Mouse (Mus musculus) hindbrain, embryonic 15.5 days (tissue): Measurements from ENCODE around the gene Cfap65. TPM values are rescaled to one million over a fixed set of nuclear protein-coding genes. Genes with fewer than 3 reads are reported as not detected.

Experiments used
- ATAC-seq: fragments of 200-750 bp; cut with Nextera tagmentation; 2 replicates; pipeline ENCODE4 v1.8.0; 2017; ENCODE audit warnings: low read depth, moderate number of reproducible peaks, moderate TSS enrichment; ENCODE audit not compliant: low FRiP score
- H3K27ac ChIP-seq: fragments of 300-500 bp; sonication (generic); replicated peaks from 2 replicates; pipeline ENCODE4 v1.5.1; 2015; ENCODE audit warnings: mild to moderate bottlenecking, inconsistent platforms
- H3K27me3 ChIP-seq: fragments of 300-500 bp; sonication (generic); 2 replicates; pipeline ENCODE4 v1.6.1; 2015; ENCODE audit warnings: control low read depth, inconsistent platforms
- H3K36me3 ChIP-seq: fragments of 300-500 bp; sonication (generic); 2 replicates; pipeline ENCODE4 v1.6.1; 2015; ENCODE audit warnings: control low read depth, inconsistent platforms
- H3K4me1 ChIP-seq: fragments of 300-500 bp; sonication (generic); replicated peaks from 2 replicates; pipeline ENCODE4 v1.6.1; 2015; ENCODE audit warnings: control low read depth, inconsistent platforms
- H3K4me2 ChIP-seq: fragments of 300-500 bp; sonication (generic); 2 replicates; pipeline ENCODE4 v1.6.1; 2015; ENCODE audit warnings: moderate library complexity, mild to moderate bottlenecking, inconsistent platforms
- H3K4me3 ChIP-seq: fragments of 300-500 bp; sonication (generic); 2 replicates; pipeline ENCODE4 v1.5.1; 2015; ENCODE audit warnings: mild to moderate bottlenecking, inconsistent platforms
- H3K9ac ChIP-seq: fragments of 300-500 bp; sonication (generic); 2 replicates; pipeline ENCODE4 v1.6.1; 2015; ENCODE audit warnings: inconsistent platforms
- H3K9me3 ChIP-seq: fragments of 300-500 bp; sonication (generic); 2 replicates; pipeline ENCODE4 v1.6.1; 2016; ENCODE audit warnings: control low read depth, inconsistent platforms
- WGBS: fragments of 180-500 bp; shearing (Covaris S2); methylation state at CpG from one replicate; pipeline ENCODE4 v1.1.7; 2015; 5-methylcytosine and 5-hydroxymethylcytosine counted together
- polyA plus RNA-seq: library from polyadenylated mRNA; unstranded; fragments of >200 nt; fragmentation: Nextera tagmentation; extraction: Ambion mirVana; gene quantifications from 2 replicates; pipeline ENCODE4 v1.2.1, GENCODE M21; 2015

The Cfap65 gene
- polyA plus RNA-seq, 1 experiment from 2014 or later, result 1.2 TPM

DNA sequence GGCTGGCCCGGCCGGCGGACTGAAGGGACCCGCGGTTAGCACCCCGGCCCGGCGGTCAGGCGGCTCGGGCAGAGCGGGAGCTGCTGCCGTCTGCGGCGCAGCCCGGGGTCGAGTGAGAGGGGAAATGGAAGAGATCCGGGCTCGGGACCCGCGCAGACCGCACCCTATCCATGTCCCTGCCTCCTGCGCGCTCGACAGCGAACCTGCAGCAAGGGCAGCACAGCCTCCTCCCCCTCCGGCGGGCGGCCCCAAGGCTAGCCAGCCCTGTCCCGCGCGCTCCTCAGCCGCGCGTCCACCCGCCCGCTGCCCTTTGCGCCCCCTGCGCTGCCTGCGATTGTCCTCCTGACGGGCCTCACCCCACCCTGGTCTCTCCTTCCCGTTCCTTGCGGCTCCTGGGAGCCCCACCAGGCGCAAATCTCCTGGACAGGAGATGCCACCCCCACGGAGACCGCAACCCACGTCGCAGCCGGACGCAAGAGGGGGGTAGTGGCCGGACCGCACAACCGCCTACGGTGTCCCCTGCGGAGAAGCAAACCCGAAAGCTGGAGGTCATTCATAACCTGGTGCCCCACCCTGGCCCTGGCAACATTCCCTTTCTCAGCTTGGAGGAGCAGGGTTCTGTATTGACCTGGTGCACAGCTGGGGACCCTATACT is 16.3 kb upstream of the Cfap65 start, which contains the start of gene Ihh:
Gene Ihh (minus strand): TSS at position 117 of the 655 bp plus-strand sequence.
- Histone ChIP-seq H3K27me3 (peaks cover 90% of the 10 kb centered on the region), H3K27ac (no peak within 1 kb of the TSS), H3K9me3 (no peaks in the 10 kb centered on the region), H3K36me3 (no peaks in the 10 kb centered on the region), H3K4me2 (peak within 1 kb of the TSS; percentile 68), H3K4me1 (peaks cover 44% of the 10 kb centered on the region), H3K4me3 (peak within 1 kb of the TSS; percentile 31), H3K9ac (peak within 1 kb of the TSS; percentile 21)
- under 1% methylated on average over 34 of the region's 55 CpGs for WGBS
- no peak for ATAC-seq

DNA sequence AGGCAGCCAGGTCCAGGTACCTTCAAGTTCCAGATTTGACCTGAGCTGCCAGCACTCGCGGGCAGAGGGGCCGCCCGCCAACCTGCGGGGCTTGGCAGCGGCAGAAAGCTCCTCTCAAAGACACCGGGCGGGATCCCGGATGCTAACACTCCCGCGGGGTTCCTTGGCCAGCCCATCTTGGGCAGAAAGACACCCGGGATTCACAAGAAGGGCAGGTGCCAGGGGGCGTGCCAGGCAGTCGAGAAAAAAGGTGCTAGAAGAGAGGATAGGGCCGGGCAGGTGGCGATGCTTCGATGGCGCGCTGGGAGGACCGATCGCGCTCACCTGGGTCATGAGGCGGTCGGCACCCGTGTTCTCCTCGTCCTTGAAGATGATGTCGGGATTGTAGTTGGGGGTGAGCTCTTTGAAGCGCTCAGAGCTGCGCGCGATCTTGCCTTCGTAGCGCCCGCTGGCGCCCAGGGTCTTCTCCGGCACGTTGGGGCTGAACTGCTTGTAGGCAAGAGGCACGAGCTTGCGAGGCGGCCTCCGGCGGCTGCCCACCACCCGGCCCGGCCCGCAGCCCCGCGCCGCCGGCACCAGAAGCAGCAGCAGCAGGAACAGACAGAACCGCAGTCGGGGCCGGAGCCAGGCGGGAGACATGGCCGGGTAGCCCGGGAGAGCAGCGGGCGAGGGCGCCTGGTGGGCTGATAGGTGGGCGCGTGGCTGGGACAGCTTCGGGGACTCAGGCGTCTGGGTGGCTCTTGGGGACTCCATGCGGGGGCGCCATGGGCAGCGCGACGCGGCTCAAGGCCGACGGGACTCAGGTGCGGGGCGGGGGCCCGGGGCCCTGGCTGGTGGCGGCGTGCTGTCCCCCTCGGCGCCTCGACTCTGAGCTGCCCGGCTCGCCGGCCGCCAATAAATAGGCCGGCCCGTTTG is 15.4 kb upstream of the Cfap65 start:
- no peaks in the 10 kb centered on the region for H3K36me3 ChIP-seq
- peak overlapping the region; percentile 21 for H3K9ac ChIP-seq
- H3K4me3 ChIP-seq, result peak overlapping the region; percentile 31
- peaks cover 44% of the 10 kb centered on the region for H3K4me1 ChIP-seq
- H3K27ac ChIP-seq, result no peak overlapping the region
- under 1% methylated on average over 78 of the region's 84 CpGs for WGBS
- no peak for ATAC-seq
- H3K9me3 ChIP-seq, result no peaks in the 10 kb centered on the region
- peaks cover 95% of the 10 kb centered on the region for H3K27me3 ChIP-seq
- H3K4me2 ChIP-seq, result peak overlapping the region; percentile 68

- ATAC-seq, result no peak
- H3K27ac ChIP-seq, result no peak overlapping the region
- peak overlapping the region; percentile 31 for H3K4me3 ChIP-seq
- 2% methylated on average over 16 of the region's 16 CpGs for WGBS
- no peaks in the 10 kb centered on the region for H3K9me3 ChIP-seq
- peak overlapping the region; percentile 68 for H3K4me2 ChIP-seq
- no peak overlapping the region for H3K9ac ChIP-seq
- H3K36me3 ChIP-seq, result no peaks in the 10 kb centered on the region
- H3K27me3 ChIP-seq, result peaks cover 96% of the 10 kb centered on the region
- H3K4me1 ChIP-seq, result peaks cover 44% of the 10 kb centered on the region
Measured at GRCm38 (mm10) chr1:74950066-74950465, 14.7 kb upstream of the Cfap65 start.

DNA sequence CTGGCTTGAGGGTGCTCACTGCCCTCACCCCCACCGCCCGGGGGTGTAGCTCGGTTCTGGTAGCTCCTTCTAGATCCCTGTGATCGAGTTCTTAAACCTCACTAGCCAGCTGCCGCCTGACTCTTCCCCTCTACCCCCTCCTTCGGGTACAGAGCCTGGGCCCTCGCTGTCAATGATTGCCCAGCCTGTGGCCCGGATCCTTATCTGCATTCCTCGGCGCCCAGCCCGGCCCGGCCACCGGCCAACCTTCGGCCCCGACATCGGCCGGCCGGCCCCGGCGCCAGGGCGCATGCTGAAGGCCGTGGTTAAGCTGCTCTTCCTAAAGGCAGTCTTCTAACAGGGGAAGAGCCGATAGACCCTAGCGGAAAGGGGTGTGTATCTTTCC is 14.3 kb upstream of the Cfap65 start:
- 5% methylated on average over 24 of the region's 24 CpGs for WGBS
- peak overlapping the region; percentile 68 for H3K4me2 ChIP-seq
- H3K4me1 ChIP-seq, result peaks cover 44% of the 10 kb centered on the region
- peak; percentile 16; the same call in 1 of the 2 replicates for ATAC-seq
- no peak overlapping the region for H3K27ac ChIP-seq
- peak overlapping the region; percentile 31; the same call in 1 of the 2 replicates for H3K4me3 ChIP-seq
- no peak overlapping the region for H3K9ac ChIP-seq
- no peaks in the 10 kb centered on the region for H3K36me3 ChIP-seq
- H3K27me3 ChIP-seq, result peaks cover 96% of the 10 kb centered on the region
- no peaks in the 10 kb centered on the region for H3K9me3 ChIP-seq

- WGBS, result 3% methylated on average over 20 of the region's 20 CpGs
Measured at GRCm38 (mm10) chr1:74948784-74949665, 13.6 kb upstream of the Cfap65 start.

GRCm38 (mm10) chr1:74947986-74948670 is 12.7 kb upstream of the Cfap65 start:
- Histone ChIP-seq H3K27ac (no peak overlapping the region), H3K4me2 (peak overlapping the region; percentile 54), H3K9ac (no peak overlapping the region), H3K4me3 (peak overlapping the region; percentile 27), H3K27me3 (peaks cover 93% of the 10 kb centered on the region), H3K36me3 (no peaks in the 10 kb centered on the region), H3K9me3 (no peaks in the 10 kb centered on the region), H3K4me1 (peaks cover 44% of the 10 kb centered on the region)
- ATAC-seq, result peak; percentile 7; the same call in 1 of the 2 replicates
- WGBS, result 3% methylated on average over 41 of the region's 41 CpGs

More at GRCm38 (mm10) chr1:74948784-74949665, 13.6 kb upstream of the Cfap65 start:
- peak; percentile 71; the same call in 1 of the 2 replicates for ATAC-seq
- H3K9ac ChIP-seq, result no peak overlapping the region
- peaks cover 44% of the 10 kb centered on the region for H3K4me1 ChIP-seq
- no peak overlapping the region for H3K27ac ChIP-seq
- 0 out of 2 replicates have a peak overlapping the region, but pooled peaks have one; percentile 9 for H3K4me3 ChIP-seq
- H3K4me2 ChIP-seq, result peak overlapping the region; percentile 68
- H3K27me3 ChIP-seq, result peaks cover 93% of the 10 kb centered on the region
- no peaks in the 10 kb centered on the region for H3K9me3 ChIP-seq
- H3K36me3 ChIP-seq, result no peaks in the 10 kb centered on the region

- H3K4me3 ChIP-seq, result no peak overlapping the region
- H3K9ac ChIP-seq, result no peak overlapping the region
- no peaks in the 10 kb centered on the region for H3K4me1 ChIP-seq
- H3K9me3 ChIP-seq, result no peaks in the 10 kb centered on the region
- WGBS, result 60% methylated on average over 12 of the region's 12 CpGs
- peaks cover 59% of the 10 kb centered on the region for H3K27me3 ChIP-seq
- no peak overlapping the region for H3K27ac ChIP-seq
- no peak for ATAC-seq
- H3K4me2 ChIP-seq, result no peak overlapping the region
- no peaks in the 10 kb centered on the region for H3K36me3 ChIP-seq
Measured at GRCm38 (mm10) chr1:74941651-74942360, 6.4 kb upstream of the Cfap65 start.

DNA sequence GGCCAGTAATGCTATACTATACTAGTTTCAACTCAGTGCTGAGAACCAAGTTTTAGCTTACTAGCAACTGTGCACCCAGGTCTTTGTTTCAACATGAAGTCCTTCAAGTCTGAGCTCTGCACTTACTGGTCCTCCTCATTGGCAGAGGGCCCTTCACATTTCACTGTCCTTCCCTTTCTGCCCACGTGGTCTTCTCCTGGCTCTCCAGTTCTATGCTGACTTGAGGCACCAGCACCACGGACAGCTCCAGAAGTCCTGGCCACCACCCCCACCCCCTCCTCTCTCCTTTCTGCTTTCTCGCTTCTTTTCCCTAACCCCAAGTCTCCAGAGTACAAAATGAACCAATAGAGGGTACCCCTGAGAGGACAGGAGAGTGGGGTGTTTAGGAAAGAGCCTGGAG is 4.4 kb upstream of the Cfap65 start:
- Histone ChIP-seq H3K27ac (no peak overlapping the region), H3K9me3 (no peaks in the 10 kb centered on the region), H3K27me3 (peaks cover 40% of the 10 kb centered on the region), H3K4me3 (no peak overlapping the region), H3K4me1 (no peaks in the 10 kb centered on the region), H3K36me3 (no peaks in the 10 kb centered on the region), H3K4me2 (no peak overlapping the region), H3K9ac (no peak overlapping the region)
- WGBS, result 12% methylated on average over 3 of the region's 3 CpGs
- no peak for ATAC-seq

DNA sequence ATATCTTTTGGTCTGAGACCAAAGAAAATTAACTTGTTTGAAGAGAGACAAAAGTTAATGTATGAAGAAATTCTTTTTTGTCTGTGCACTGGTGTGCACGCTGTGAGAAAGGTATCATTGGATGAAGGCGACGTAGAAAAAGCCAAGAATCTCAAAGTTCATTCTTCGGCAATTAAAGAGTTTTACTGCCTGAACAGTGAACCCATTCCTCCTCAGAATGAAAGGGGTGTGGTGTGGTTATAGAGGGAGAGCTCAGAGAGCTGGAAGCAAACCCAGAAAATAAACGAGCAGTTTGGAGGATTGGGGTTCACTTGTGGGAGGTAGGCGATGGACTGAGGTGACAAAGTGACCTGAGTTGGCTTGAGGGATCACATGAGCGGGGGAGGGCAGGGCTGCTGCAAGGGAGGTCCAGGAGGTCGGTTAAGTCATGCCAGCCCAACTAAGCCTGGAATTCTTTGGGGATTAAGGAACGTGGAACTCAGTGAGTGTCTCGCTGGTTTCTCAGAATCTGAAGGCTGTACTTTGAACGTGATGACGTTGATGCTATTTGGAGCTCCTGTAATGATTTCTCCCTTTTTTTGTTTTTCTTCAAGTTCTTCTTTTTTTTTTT is 927 bp upstream of the Cfap65 start:
- WGBS, result 50% methylated on average over 12 of the region's 12 CpGs
- no peak overlapping the region for H3K9ac ChIP-seq
- no peak overlapping the region for H3K4me2 ChIP-seq
- peaks cover 41% of the 10 kb centered on the region for H3K27me3 ChIP-seq
- H3K4me3 ChIP-seq, result no peak overlapping the region
- H3K9me3 ChIP-seq, result no peaks in the 10 kb centered on the region
- H3K27ac ChIP-seq, result no peak overlapping the region
- ATAC-seq, result no peak
- no peaks in the 10 kb centered on the region for H3K36me3 ChIP-seq
- H3K4me1 ChIP-seq, result no peaks in the 10 kb centered on the region

- 86% methylated on average over 9 of the region's 9 CpGs for WGBS
- Histone ChIP-seq H3K36me3 (no peaks in the 10 kb centered on the region), H3K4me1 (no peaks in the 10 kb centered on the region), H3K4me3 (no peak overlapping the region), H3K9me3 (no peaks in the 10 kb centered on the region), H3K27me3 (peaks cover 22% of the 10 kb centered on the region), H3K9ac (no peak overlapping the region), H3K4me2 (no peak overlapping the region), H3K27ac (no peak overlapping the region)
- no peak for ATAC-seq
Measured at GRCm38 (mm10) chr1:74927621-74928296, 7.6 kb downstream of the Cfap65 start.
